Mouse (Mus musculus): Measurements from ENCODE around the gene Gen1.

- no peak for TF ChIP-seq CTCF (IDR thresholded peaks at IDR 0.05; ENCODE audit: control insufficient read depth, insufficient read depth, insufficient replicate concordance, low read depth, low read length)
- no peak for TF ChIP-seq POLR2A (IDR thresholded peaks at IDR 0.05; ENCODE audit: control insufficient read depth, low read depth, low read length)
Measured at GRCm38 (mm10) chr12:11196830-11197229, 68.8 kb downstream of the Gen1 start.
